Mouse (Mus musculus): ENCODE data around the gene 9130019O22Rik. TPM values are rescaled to one million over a fixed set of nuclear protein-coding genes. Genes with fewer than 3 reads are reported as not detected.
"Not testable (repeated sequence)": the region's sequence is repeated elsewhere in the genome, so short reads cannot be mapped to it uniquely, and the experiment has no call there.

The 9130019O22Rik gene
- polyA plus RNA-seq, 1 experiment from 2014 or later, result 7.2 TPM

DNA sequence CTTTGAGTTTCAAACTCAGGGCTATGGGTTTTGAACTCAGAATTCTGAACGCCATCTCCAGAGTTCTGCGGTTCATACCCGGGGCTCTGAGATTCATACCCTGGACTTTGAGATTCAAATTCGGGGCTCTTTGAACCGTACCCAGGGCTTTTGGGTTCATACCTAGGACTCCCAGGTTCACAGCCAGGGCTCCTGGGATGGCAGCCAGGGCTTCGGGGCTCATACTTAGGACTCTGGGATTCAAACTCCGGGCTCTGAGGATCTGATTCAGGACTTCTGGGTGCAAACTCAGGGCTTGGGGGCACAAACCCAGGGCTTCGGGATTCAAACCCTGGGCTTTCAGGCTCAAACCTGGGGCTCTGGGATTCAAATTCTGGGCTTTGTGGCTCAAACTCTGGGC lies 42.6 kb downstream of the 9130019O22Rik start:
- no peak for DNase-seq (ENCODE audit: low spot score)
- WGBS, result 91% methylated on average over 8 of the region's 8 CpGs
- Histone ChIP-seq H3K4me1 (peaks cover 33% of the 10 kb centered on the region), H3K27me3 (ENCODE audit: low read depth, poor library complexity, severe bottlenecking) (no peaks in the 10 kb centered on the region), H3K36me3 (peaks cover 39% of the 10 kb centered on the region), H3K9me3 (replicated peaks) (no peaks in the 10 kb centered on the region), H3K4me3 (peak overlapping the region; percentile 92), H3K27ac (peak overlapping the region; percentile 98; the same call in 1 of the 2 replicates)

DNA sequence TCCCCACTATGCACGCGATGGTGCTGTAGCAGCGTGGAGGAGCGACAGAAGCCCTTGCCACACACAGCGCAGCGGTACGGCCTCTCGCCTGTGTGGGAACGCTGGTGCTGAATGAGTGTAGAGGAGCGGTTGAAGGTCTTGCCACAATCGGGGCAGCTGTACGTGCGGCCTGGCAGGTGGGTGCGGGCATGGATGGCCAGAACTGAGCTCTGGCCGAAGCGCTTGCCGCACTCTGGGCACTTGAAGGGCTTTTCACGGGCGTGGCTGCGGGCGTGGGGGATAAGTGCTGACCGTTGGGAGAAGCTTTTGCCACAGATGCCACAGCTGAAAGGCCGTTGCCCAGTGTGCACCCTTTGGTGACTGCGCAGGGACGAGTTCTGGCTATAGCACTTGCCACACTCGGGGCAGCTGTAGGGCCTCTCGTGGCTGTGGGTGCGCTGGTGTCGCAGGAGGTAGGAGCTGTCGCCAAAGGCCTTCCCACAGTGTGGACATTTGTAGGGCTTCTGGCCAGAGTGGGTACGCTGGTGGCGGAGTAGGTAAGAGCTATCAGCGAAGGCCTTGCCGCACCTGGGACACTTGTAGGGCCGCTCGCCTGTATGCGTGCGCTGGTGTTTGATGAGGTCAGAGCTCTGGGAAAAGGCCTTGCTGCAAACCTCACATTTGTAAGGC lies 43.5 kb downstream of the 9130019O22Rik start:
- Histone ChIP-seq H3K9me3 (replicated peaks) (no peaks in the 10 kb centered on the region), H3K4me3 (0 out of 2 replicates have a peak overlapping the region, but pooled peaks have one; percentile 14), H3K27ac (no peak overlapping the region), H3K27me3 (ENCODE audit: low read depth, poor library complexity, severe bottlenecking) (no peaks in the 10 kb centered on the region), H3K36me3 (peaks cover 39% of the 10 kb centered on the region), H3K4me1 (peaks cover 33% of the 10 kb centered on the region)
- 94% methylated on average over 38 of the region's 38 CpGs for WGBS
- DNase-seq (ENCODE audit: low spot score), result no peak

DNA sequence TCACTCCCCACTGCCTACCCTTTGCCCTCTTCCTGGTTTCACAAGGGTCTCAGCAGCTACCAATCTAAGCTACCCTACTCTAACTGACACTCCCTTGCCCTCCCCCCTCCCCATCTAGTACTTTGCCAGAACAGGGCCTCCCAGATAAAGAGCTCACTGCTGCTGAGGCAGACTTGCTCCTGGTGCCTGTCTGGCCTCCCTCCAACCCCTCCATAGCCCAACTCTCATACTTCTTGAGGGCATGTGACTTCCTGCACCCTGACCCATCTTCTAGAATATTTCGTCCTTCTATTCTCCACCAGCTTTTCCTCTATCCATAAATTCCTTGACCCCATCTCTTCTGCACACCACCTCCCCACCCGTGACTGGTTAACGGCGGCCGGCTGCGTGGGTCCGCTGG lies 44.1 kb downstream of the 9130019O22Rik start:
- Histone ChIP-seq H3K36me3 (peaks cover 39% of the 10 kb centered on the region), H3K9me3 (replicated peaks) (no peaks in the 10 kb centered on the region), H3K4me3 (0 out of 2 replicates have a peak overlapping the region, but pooled peaks have one; percentile 14), H3K4me1 (peaks cover 33% of the 10 kb centered on the region), H3K27me3 (ENCODE audit: low read depth, poor library complexity, severe bottlenecking) (no peaks in the 10 kb centered on the region), H3K27ac (no peak overlapping the region)
- no peak for DNase-seq (ENCODE audit: low spot score)
- WGBS, result 91% methylated on average over 7 of the region's 7 CpGs

DNA sequence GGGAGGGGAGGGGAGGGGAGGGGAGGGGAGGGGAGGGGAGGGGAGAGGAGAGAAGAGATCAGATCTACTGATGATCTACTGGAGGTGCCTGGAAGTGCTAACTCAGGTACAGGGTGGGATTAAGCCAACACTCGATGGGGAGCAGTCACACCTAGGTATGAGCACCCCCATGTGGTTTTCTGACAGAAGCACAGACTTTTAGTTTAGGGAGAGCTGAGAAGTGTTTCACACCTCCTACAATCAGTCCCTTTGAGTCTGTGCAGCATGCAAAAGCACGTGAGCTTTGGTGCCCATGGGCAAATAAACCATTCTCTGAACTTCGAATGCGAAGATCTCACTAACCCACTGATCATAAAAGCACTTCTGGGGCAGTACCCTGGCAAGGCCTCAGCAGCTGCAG lies 44.6 kb downstream of the 9130019O22Rik start:
- Histone ChIP-seq H3K27ac (no peak overlapping the region), H3K27me3 (ENCODE audit: low read depth, poor library complexity, severe bottlenecking) (no peaks in the 10 kb centered on the region), H3K9me3 (replicated peaks) (no peaks in the 10 kb centered on the region), H3K4me3 (no peak overlapping the region), H3K4me1 (peaks cover 33% of the 10 kb centered on the region), H3K36me3 (peaks cover 39% of the 10 kb centered on the region)
- DNase-seq (ENCODE audit: low spot score), result no peak
- 55% methylated on average over 4 of the region's 4 CpGs for WGBS

DNA sequence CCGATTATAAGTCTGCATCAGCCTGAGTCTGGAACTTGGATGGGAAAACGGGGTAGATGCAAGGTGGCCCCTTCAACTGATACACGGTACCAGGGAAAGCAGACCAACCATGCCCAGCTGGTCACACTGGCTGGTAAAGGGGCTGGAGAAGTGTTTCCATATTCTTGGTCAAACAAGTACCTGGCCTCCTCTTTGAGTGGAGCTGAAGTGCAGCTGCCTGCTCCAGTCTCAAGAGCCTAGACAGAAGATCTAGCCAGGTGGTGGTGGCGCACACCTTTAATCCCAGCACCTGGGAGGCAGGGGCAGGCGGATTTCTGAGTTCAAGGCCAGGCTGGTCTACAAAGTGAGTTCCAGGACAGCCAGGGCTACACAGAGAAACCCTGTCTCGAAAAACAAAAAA lies 45.1 kb downstream of the 9130019O22Rik start:
- H3K27me3 ChIP-seq (ENCODE audit: low read depth, poor library complexity, severe bottlenecking); H3K4me3 ChIP-seq; H3K27ac ChIP-seq; H3K9me3 ChIP-seq (replicated peaks); DNase-seq (ENCODE audit: low spot score): not testable (repeated sequence)
- Histone ChIP-seq H3K36me3 (peaks cover 39% of the 10 kb centered on the region), H3K4me1 (peaks cover 29% of the 10 kb centered on the region)
- WGBS, result 89% methylated on average over 6 of the region's 6 CpGs

DNA sequence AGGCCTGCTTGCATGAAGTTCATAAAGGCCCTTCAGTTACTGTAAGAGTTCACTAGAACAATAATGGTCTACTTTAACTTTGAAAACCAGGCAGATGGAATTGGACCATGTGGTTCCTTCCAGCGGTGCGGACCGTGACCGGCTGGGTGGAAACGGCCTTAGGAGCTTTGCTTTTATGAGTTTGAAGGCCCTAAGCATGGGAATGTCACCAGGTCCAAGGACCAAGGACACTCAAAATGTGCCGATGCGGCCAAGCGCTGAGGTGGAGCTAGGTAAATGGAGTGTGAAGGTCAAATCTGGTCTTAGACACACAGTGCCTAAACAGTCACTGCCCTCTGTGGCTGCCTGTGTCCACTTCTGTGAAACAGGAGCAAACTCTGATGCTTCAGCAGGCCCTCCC lies 45.6 kb downstream of the 9130019O22Rik start:
- Histone ChIP-seq H3K36me3 (peaks cover 39% of the 10 kb centered on the region), H3K27me3 (ENCODE audit: low read depth, poor library complexity, severe bottlenecking) (no peaks in the 10 kb centered on the region), H3K27ac (no peak overlapping the region), H3K4me3 (no peak overlapping the region), H3K9me3 (replicated peaks) (no peaks in the 10 kb centered on the region), H3K4me1 (peaks cover 24% of the 10 kb centered on the region)
- no peak for DNase-seq (ENCODE audit: low spot score)
- WGBS, result 92% methylated on average over 8 of the region's 8 CpGs

DNA sequence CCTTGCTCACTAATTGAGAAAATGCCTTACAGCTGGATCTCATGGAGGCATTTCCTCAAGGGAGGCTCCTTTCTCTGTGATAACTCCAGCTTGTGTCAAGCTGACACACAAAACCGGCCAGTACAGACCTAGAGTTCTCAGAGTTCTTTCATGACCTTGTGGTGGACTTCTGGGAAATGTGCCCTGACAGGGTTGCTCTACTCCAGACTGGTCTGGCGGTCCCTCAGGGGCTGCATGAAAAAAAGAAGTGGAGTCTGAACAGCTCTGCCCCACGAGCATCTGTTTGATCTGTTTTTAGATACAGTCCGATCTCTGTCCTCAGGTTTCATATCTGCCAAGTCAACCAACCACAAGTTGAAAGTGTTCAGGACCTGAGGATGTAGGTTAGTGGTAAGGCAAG lies 49.3 kb downstream of the 9130019O22Rik start:
- H3K4me3 ChIP-seq, result no peak overlapping the region
- DNase-seq (ENCODE audit: low spot score), result no peak
- H3K36me3 ChIP-seq, result peaks cover 22% of the 10 kb centered on the region
- H3K9me3 ChIP-seq (replicated peaks), result no peaks in the 10 kb centered on the region
- no peak overlapping the region for H3K27ac ChIP-seq
- H3K4me1 ChIP-seq, result no peaks in the 10 kb centered on the region
- H3K27me3 ChIP-seq (ENCODE audit: low read depth, poor library complexity, severe bottlenecking), result no peaks in the 10 kb centered on the region
- WGBS, result 78% methylated on average over 4 of the region's 4 CpGs

DNA sequence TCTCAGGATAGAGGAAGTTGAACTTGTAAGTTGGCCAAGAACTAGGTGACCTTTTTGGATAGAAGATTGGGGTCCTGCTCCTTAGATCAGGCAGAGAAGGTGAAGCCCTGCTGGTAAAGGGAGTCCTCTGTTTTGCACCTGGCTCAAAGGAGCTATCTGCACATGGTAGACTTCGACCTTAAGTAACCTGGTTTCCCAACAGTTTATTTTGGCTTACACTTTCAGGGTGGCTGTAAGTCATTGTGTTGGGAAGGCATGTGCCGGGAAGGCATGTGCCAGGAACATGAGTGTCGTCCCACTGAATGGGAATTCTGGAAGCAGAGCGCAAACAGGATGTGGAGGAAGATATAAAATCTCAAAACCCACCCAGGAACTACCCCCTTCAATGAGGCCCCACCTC lies 51.4 kb downstream of the 9130019O22Rik start:
- Histone ChIP-seq H3K27ac (no peak overlapping the region), H3K36me3 (0 out of 2 replicates have a peak, but pooled peaks cover 3% of the 10 kb centered on the region), H3K27me3 (ENCODE audit: low read depth, poor library complexity, severe bottlenecking) (no peaks in the 10 kb centered on the region), H3K9me3 (replicated peaks) (no peaks in the 10 kb centered on the region), H3K4me1 (no peaks in the 10 kb centered on the region), H3K4me3 (no peak overlapping the region)
- WGBS, result 89% methylated on average over 4 of the region's 4 CpGs
- no peak for DNase-seq (ENCODE audit: low spot score)

DNA sequence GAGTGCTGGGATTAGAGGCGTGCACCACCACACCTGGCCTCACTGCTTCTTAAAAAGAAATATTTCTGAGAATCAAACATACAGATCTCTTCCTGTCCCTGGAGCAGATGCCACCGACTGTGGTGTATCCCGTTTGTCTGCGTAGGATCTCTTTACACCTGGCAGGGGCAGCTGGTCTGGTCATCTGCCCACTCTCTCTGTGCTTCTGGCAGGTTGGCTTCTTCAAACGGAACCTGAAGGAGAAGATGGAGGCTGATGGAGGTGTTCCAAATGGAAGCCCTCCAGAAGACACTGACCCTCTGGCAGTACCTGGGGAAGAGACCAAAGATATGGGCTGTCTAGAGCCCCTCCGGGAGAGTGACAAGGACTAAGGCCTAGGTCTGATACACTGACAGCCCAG lies 53.7 kb downstream of the 9130019O22Rik start:
- WGBS, result 85% methylated on average over 6 of the region's 6 CpGs
- Histone ChIP-seq H3K36me3 (no peaks in the 10 kb centered on the region), H3K4me1 (no peaks in the 10 kb centered on the region), H3K4me3 (no peak overlapping the region), H3K27ac (no peak overlapping the region), H3K27me3 (ENCODE audit: low read depth, poor library complexity, severe bottlenecking) (no peaks in the 10 kb centered on the region), H3K9me3 (replicated peaks) (no peaks in the 10 kb centered on the region)
- DNase-seq (ENCODE audit: low spot score), result no peak

Other genes with a start within 250 kb of the 9130019O22Rik start
- 0.09 and 0.18 TPM in 2 replicates for gene Spn, start 249.3 kb downstream of the 9130019O22Rik start, polyA plus RNA-seq (2016; fragmentation: Nextera tagmentation; extraction: Ambion mirVana)
- gene Cd2bp2, start 191.1 kb downstream of the 9130019O22Rik start, polyA plus RNA-seq (2016; fragmentation: Nextera tagmentation; extraction: Ambion mirVana), result 85.9 and 94.0 TPM in 2 replicates
- gene Tbc1d10b, start 178.7 kb downstream of the 9130019O22Rik start, polyA plus RNA-seq (2016; fragmentation: Nextera tagmentation; extraction: Ambion mirVana), result 32.1 and 34.8 TPM in 2 replicates
- gene Mylpf, start 178.3 kb downstream of the 9130019O22Rik start, polyA plus RNA-seq (2016; fragmentation: Nextera tagmentation; extraction: Ambion mirVana), result 8.8 and 13.1 TPM in 2 replicates
- gene Zfp553, start 154.1 kb downstream of the 9130019O22Rik start, polyA plus RNA-seq (2016; fragmentation: Nextera tagmentation; extraction: Ambion mirVana), result 74.2 and 74.9 TPM in 2 replicates
- gene Sept1, start 154.0 kb downstream of the 9130019O22Rik start, polyA plus RNA-seq (2016; fragmentation: Nextera tagmentation; extraction: Ambion mirVana), result 27.0 and 29.9 TPM in 2 replicates
- gene Zfp771, start 142.9 kb downstream of the 9130019O22Rik start, polyA plus RNA-seq (2016; fragmentation: Nextera tagmentation; extraction: Ambion mirVana), result 70.6 and 73.6 TPM in 2 replicates
- 340 and 453 TPM in 2 replicates for gene Dctpp1, start 126.5 kb downstream of the 9130019O22Rik start, polyA plus RNA-seq (2016; fragmentation: Nextera tagmentation; extraction: Ambion mirVana)
- 89.7 and 93.9 TPM in 2 replicates for gene Sephs2, start 113.1 kb downstream of the 9130019O22Rik start, polyA plus RNA-seq (2016; fragmentation: Nextera tagmentation; extraction: Ambion mirVana)
- 0.46 and 0.69 TPM in 2 replicates for gene Itgal, start 90.9 kb downstream of the 9130019O22Rik start, polyA plus RNA-seq (2016; fragmentation: Nextera tagmentation; extraction: Ambion mirVana)
- 23.1 and 23.8 TPM in 2 replicates for gene Zfp768, start 41.6 kb downstream of the 9130019O22Rik start, polyA plus RNA-seq (2016; fragmentation: Nextera tagmentation; extraction: Ambion mirVana)
- 7.9 and 9.5 TPM in 2 replicates for gene Zfp747, start 11.1 kb downstream of the 9130019O22Rik start, polyA plus RNA-seq (2016; fragmentation: Nextera tagmentation; extraction: Ambion mirVana)
- 5.7 and 7.0 TPM in 2 replicates for gene E430018J23Rik, start 6.5 kb upstream of the 9130019O22Rik start, polyA plus RNA-seq (2016; fragmentation: Nextera tagmentation; extraction: Ambion mirVana)
- gene Zfp764, start 19.7 kb upstream of the 9130019O22Rik start, polyA plus RNA-seq (2016; fragmentation: Nextera tagmentation; extraction: Ambion mirVana), result 6.2 and 7.9 TPM in 2 replicates
- 29.5 and 37.0 TPM in 2 replicates for gene Zfp688, start 34.9 kb upstream of the 9130019O22Rik start, polyA plus RNA-seq (2016; fragmentation: Nextera tagmentation; extraction: Ambion mirVana)
- gene Zfp689, start 62.0 kb upstream of the 9130019O22Rik start, polyA plus RNA-seq (2016; fragmentation: Nextera tagmentation; extraction: Ambion mirVana), result 14.2 and 14.5 TPM in 2 replicates
- gene Prr14, start 72.4 kb upstream of the 9130019O22Rik start, polyA plus RNA-seq (2016; fragmentation: Nextera tagmentation; extraction: Ambion mirVana), result 41.0 and 46.9 TPM in 2 replicates
- gene Fbrs, start 92.0 kb upstream of the 9130019O22Rik start, polyA plus RNA-seq (2016; fragmentation: Nextera tagmentation; extraction: Ambion mirVana), result 11.4 and 12.5 TPM in 2 replicates
- 70.9 and 80.4 TPM in 2 replicates for gene Srcap, start 124.8 kb upstream of the 9130019O22Rik start, polyA plus RNA-seq (2016; fragmentation: Nextera tagmentation; extraction: Ambion mirVana)
- gene Gm42715, start 132.4 kb upstream of the 9130019O22Rik start, polyA plus RNA-seq (2016; fragmentation: Nextera tagmentation; extraction: Ambion mirVana), result 15.4 and 17.1 TPM in 2 replicates
- gene Tmem265, start 174.2 kb upstream of the 9130019O22Rik start, polyA plus RNA-seq (2016; fragmentation: Nextera tagmentation; extraction: Ambion mirVana), result 3.1 and 4.1 TPM in 2 replicates
- gene Phkg2, start 186.2 kb upstream of the 9130019O22Rik start, polyA plus RNA-seq (2016; fragmentation: Nextera tagmentation; extraction: Ambion mirVana), result 34.1 and 39.6 TPM in 2 replicates
- 9.4 and 12.4 TPM in 2 replicates for gene Ccdc189, start 201.4 kb upstream of the 9130019O22Rik start, polyA plus RNA-seq (2016; fragmentation: Nextera tagmentation; extraction: Ambion mirVana)
- gene Rnf40, start 201.6 kb upstream of the 9130019O22Rik start, polyA plus RNA-seq (2016; fragmentation: Nextera tagmentation; extraction: Ambion mirVana), result 62.2 and 69.6 TPM in 2 replicates
- gene Zfp629, start 228.6 kb upstream of the 9130019O22Rik start, polyA plus RNA-seq (2016; fragmentation: Nextera tagmentation; extraction: Ambion mirVana), result 29.0 and 32.9 TPM in 2 replicates

All from limb, embryonic 10.5 days (tissue).